Mouse (Mus musculus): Measurements from ENCODE around the gene Adamts3. TPM values are rescaled to one million over a fixed set of nuclear protein-coding genes. Genes with fewer than 3 reads are reported as not detected.

Gene Adamts3
- not detected in 2 replicates for polyA plus RNA-seq (2012)

- TF ChIP-seq GATA1 (IDR thresholded peaks at IDR 0.05; ENCODE audit: low read length) = no peak
Measured at GRCm38 (mm10) chr5:89883051-89883907, at the start of gene Adamts3. Gene Adamts3, minus strand, starts transcription at chr5:89883334.

GRCm38 (mm10) chr5:89931511-89931910 is 48.4 kb upstream of the Adamts3 start:
- TF ChIP-seq GATA1 (IDR thresholded peaks at IDR 0.05; ENCODE audit: low read length) = no peak

GRCm38 (mm10) chr5:89912359-89912758 is 29.2 kb upstream of the Adamts3 start:
- no peak for TF ChIP-seq GATA1 (IDR thresholded peaks at IDR 0.05; ENCODE audit: low read length)

- TF ChIP-seq GATA1 (IDR thresholded peaks at IDR 0.05; ENCODE audit: low read length) = no peak
Measured at GRCm38 (mm10) chr5:89911950-89912349, 28.8 kb upstream of the Adamts3 start.

GRCm38 (mm10) chr5:89911508-89911907 is 28.4 kb upstream of the Adamts3 start:
- no peak for TF ChIP-seq GATA1 (IDR thresholded peaks at IDR 0.05; ENCODE audit: low read length)

GRCm38 (mm10) chr5:89906884-89907431 is 23.8 kb upstream of the Adamts3 start:
- TF ChIP-seq GATA1 (IDR thresholded peaks at IDR 0.05; ENCODE audit: low read length) = no peak

GRCm38 (mm10) chr5:89901026-89901425 is 17.9 kb upstream of the Adamts3 start:
- no peak for TF ChIP-seq GATA1 (IDR thresholded peaks at IDR 0.05; ENCODE audit: low read length)

- TF ChIP-seq GATA1 (IDR thresholded peaks at IDR 0.05; ENCODE audit: low read length) = no peak
Measured at GRCm38 (mm10) chr5:89897495-89897894, 14.4 kb upstream of the Adamts3 start.

- TF ChIP-seq GATA1 (IDR thresholded peaks at IDR 0.05; ENCODE audit: low read length) = no peak
Measured at GRCm38 (mm10) chr5:89895520-89895919, 12.4 kb upstream of the Adamts3 start.

- TF ChIP-seq GATA1 (IDR thresholded peaks at IDR 0.05; ENCODE audit: low read length) = no peak
Measured at GRCm38 (mm10) chr5:89884991-89885390, 1.9 kb upstream of the Adamts3 start.

- no peak for TF ChIP-seq GATA1 (IDR thresholded peaks at IDR 0.05; ENCODE audit: low read length)
Measured at GRCm38 (mm10) chr5:89883908-89884204, 722 bp upstream of the Adamts3 start.

- no peak for TF ChIP-seq GATA1 (IDR thresholded peaks at IDR 0.05; ENCODE audit: low read length)
Measured at GRCm38 (mm10) chr5:89882091-89882734, 921 bp downstream of the Adamts3 start.

- no peak for TF ChIP-seq GATA1 (IDR thresholded peaks at IDR 0.05; ENCODE audit: low read length)
Measured at GRCm38 (mm10) chr5:89881425-89881824, 1.7 kb downstream of the Adamts3 start.

GRCm38 (mm10) chr5:89878866-89879392 is 4.2 kb downstream of the Adamts3 start:
- TF ChIP-seq GATA1 (IDR thresholded peaks at IDR 0.05; ENCODE audit: low read length) = no peak

GRCm38 (mm10) chr5:89872661-89873060 is 10.5 kb downstream of the Adamts3 start:
- no peak for TF ChIP-seq GATA1 (IDR thresholded peaks at IDR 0.05; ENCODE audit: low read length)

GRCm38 (mm10) chr5:89859603-89860002 is 23.5 kb downstream of the Adamts3 start:
- TF ChIP-seq GATA1 (IDR thresholded peaks at IDR 0.05; ENCODE audit: low read length) = no peak

All from G1E-ER4 (cell line).